Mouse (Mus musculus): ENCODE measurements around the gene Pip5k1a.
"Not testable (repeated sequence)": the region's sequence is repeated elsewhere in the genome, so short reads cannot be mapped to it uniquely, and the experiment has no call there.

Gene Pip5k1a

DNA sequence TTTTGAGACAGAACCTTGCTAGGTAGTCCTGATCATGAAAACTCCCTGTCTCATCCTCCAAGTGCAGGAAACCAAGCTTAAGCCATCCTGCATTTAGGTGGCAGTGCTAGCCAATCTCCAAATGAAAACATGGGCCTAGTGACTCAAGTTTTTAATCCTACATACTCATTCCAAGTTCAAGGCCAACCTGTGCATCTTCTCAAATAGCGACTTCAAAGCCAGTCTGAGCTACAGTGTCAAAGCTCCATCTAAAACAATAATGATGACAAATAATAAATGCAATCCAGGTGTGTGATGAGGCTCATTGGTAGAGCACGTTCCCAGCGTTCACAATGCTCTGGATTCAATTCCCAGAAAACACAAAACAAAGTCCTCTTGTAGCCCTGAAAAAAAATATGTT is 65.1 kb downstream of the Pip5k1a start:
- DNase-seq, result no peak

GRCm38 (mm10) chr3:95029953-95030352 is 76.8 kb downstream of the Pip5k1a start:
- no peak for DNase-seq

- not testable (repeated sequence) for DNase-seq
Measured at GRCm38 (mm10) chr3:95029291-95029827, 77.4 kb downstream of the Pip5k1a start.

DNA sequence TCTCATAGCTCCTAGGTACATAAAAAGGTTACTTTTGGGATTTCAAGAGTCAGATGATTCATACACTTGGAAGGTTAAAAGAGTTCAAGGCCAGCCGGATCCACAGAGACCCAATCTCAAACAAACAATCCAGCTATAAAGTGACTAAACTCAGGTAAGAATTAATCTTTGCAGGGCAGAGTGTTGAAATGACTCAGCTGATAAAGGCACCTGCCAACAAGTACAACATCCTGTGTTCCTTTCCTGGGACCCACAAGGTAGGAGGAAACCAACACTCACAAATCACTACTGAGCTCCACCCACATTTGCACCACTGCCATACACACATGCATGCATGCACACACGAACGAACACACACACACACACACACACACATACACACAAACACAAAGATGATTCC is 78.1 kb downstream of the Pip5k1a start:
- no peak for DNase-seq

DNA sequence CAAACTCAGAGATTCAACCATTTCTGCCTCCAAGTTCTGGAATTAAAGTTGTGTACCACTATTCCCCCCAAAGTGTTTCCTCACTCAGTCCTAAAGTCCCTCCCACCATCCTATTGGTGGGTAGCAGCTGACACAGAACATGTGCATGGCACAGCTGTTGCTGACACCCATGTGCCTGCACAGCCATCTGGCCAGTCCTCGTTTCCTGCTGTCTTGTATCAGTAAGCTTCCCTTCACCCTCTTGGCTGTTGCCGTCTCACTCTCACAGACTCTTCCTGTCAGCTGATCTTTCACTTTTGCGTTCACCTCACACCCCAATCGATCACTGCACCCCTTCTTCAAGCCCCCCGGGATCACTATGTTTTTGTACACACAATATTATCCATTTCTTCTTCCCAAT is 79.0 kb downstream of the Pip5k1a start:
- DNase-seq, result no peak

- no peak for DNase-seq
Measured at GRCm38 (mm10) chr3:95027057-95027645, 79.6 kb downstream of the Pip5k1a start.

DNA sequence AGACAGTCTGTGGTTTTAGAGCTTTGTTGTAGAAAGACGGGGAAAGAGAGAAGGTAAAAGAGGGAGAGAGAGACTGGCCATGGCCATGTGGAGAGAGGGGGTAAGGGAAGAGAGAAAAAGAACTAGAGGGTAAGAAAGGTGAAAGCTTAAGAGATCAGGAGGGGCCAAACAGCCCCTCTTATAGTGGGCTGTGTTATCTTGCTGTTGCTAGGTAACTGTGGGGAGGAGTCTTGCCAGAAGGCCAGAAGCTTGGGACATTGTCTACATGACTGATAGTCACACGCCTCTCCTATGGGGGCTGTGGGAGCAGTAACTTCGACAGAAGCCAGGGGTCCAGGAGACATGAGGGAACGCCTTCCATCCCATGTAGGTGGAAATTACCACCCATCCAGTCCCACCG is 81.5 kb downstream of the Pip5k1a start:
- no peak for DNase-seq

DNA sequence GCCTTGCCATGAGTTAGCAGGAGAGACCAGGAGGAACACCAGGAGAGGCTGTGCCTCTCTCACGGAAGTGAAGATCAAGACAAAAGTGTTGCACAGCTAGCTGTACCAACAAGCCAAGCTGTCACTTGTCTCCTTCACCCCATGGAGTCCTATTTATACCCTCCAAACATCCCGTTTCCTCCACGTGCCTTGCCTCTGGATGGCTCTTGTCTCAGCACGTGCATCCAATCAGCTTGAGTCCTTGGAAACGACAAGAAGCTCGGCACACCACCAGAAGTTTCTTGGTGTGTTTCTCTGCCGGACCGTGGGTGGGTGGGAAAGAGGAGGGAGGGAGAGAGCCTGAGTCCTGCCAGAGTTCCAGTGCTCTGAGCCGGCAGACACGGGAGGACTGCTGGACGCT is 82.2 kb downstream of the Pip5k1a start:
- DNase-seq, result no peak

- DNase-seq, result not testable (repeated sequence)
Measured at GRCm38 (mm10) chr3:95020956-95021355, 85.8 kb downstream of the Pip5k1a start.

DNA sequence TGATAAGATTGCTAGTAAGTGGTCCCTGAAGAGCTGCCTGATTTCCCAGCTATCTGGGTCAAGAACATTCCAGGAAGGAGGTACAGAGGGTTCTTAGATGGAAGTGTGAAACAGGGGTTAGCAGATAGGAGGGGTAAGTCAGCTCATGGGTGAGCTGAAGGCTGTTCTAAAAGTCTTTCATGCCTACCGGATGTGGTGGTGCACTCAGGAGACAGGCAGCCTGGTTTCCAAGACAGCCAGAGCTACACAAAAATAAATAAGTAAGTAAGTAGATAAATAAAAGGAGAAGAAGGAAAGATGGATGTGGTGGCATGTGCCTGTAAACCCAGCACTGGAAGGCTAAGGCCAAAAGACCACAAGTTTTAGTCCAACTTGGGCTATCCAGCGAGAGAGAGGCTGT is 88.0 kb downstream of the Pip5k1a start:
- no peak for DNase-seq

- DNase-seq, result no peak
Measured at GRCm38 (mm10) chr3:95016532-95017056, 90.1 kb downstream of the Pip5k1a start.

GRCm38 (mm10) chr3:95015891-95016531 is 90.7 kb downstream of the Pip5k1a start:
- peak; percentile 98 for DNase-seq

DNA sequence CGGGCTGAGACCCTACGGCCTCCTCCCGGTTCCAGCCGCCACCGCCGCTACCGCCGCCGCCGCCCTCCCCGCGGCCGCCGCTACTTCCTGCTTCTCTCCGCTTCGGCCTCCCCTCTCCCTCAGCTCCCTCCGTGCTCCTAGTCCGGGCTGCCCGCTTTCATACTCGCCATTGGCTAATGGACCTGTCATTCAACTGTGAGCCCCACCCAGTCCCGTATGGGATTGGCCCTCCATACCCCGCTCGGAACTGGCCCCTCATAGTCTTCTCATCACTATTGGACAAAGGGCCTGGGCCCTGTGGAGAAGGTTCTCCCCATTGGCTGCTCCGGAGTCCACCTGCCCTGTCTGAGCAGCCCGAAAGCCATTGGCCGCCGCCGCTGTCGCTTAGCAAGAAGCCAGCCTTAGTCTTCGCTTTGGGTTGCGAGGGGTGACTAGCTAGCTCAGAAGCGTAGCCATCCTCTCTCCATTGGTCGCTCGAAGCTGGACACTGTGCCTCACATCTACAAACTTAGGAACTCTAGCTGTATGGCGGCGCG is 91.3 kb downstream of the Pip5k1a start, which contains the start of gene Zfp687:
Gene Zfp687, minus strand, starts transcription at position 112 of the 536 bp plus-strand sequence.
- DNase-seq, result peak; percentile 100

DNA sequence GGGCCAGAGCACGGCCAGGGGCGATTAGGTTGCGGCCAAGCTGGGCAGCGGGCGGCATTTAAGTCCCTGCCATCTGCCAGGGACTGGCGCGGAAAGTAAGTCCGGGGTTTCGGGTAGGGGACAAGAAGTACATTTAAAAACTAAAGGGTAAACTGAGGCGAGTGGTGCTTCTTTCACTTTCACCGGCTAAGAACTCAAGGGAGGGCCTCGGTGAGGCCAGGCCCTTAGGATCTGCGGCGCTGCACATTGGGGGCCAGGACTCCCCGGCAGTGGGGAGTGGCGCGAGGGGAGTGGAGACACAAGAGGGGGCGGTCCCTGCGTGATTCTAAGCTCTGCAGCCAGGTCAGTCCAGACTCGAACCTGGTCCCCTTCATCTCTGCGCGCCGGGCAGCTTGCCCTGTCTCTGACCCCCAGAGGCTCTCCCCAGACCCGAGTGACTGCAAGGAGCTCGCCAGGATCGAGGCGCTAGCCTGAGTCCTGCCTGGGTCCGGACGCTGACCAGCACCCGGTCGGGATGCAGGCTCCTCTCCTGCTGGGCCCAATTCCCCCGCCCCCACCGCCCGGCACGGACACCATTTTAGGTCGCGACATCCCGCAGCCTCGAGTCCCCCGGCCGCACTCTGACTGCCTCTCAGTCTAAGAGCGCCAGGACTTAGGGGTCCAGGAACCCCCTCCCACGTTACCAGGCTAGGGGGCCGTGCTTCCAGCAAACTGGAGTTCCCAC is 92.1 kb downstream of the Pip5k1a start:
- peak; percentile 55 for DNase-seq

DNA sequence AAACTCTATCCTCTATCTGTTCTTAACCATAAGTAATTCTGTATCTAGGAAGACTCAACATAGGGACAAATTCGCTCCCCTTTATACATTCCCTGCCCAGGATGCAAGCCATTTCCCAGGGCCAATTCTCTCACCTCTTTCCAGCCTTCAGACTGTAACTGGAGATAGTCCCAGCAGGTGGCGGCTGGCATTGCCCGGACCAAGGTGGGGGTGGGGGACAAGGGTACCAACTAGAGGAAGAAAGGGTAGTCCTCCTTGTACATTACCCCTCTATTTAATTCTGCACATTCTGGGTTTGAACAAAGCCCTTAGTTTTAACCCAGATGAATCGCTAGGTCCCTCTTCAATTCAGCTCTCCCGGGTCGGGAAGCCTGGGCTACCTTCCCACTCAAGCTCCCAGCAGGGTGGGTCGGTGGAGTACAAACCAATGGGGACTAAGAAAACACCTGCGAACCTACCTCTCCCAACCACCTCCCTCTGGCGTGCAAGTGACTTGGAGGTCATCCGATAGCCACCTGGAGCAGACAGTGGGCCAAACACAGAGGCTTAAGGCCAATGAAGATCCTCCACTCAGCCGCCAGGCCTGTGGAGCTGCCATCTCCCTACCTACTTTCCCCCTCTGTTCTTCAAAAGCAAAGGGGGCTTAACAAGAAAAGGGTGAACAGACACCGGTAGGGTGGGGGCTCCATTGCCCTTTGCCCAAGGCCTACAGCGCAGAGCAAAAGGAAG is 92.9 kb downstream of the Pip5k1a start:
- DNase-seq, result peak; percentile 23

- DNase-seq, result no peak
Measured at GRCm38 (mm10) chr3:95012982-95013381, 93.7 kb downstream of the Pip5k1a start.

GRCm38 (mm10) chr3:95010396-95010795 is 96.3 kb downstream of the Pip5k1a start:
- DNase-seq, result no peak

All from kidney, adult 11 months (tissue).